Mouse (Mus musculus) brain, embryonic 18.5 days (tissue): ENCODE results near the gene Arhgef3.
A peak's percentile ranks its signal among the peaks of the same experiment; 100 is the strongest.

Experiments used
- DNase-seq: peaks from one replicate; pipeline ENCODE4 v3.0.0-alpha.2; 2012; ENCODE audit warnings: low read depth, low spot score

The Arhgef3 gene

GRCm38 (mm10) chr14:27378669-27379068, 264.0 kb downstream of the Arhgef3 start:
- DNase-seq, result no peak

DNA sequence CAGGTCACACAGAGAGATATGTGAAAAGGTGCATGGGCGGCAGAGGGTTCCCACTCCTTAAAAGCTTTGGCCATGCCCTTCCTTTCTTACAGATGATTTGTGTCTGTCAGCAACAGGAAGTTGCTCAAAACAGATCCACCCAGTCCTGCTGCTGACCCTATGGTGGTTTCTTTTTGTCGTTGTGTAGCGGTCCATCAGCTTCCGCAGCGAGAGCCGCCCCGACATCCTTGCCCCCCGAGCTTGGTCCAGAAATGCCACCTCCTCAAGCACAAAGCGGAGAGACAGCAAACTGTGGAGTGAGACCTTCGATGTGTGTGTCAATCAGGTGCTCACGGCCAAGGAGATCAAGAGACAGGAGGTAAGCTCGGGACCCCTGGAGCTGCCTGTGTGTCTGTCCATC, 264.7 kb downstream of the Arhgef3 start:
- DNase-seq, result no peak

GRCm38 (mm10) chr14:27381459-27381858, 266.8 kb downstream of the Arhgef3 start:
- DNase-seq, result no peak

DNA sequence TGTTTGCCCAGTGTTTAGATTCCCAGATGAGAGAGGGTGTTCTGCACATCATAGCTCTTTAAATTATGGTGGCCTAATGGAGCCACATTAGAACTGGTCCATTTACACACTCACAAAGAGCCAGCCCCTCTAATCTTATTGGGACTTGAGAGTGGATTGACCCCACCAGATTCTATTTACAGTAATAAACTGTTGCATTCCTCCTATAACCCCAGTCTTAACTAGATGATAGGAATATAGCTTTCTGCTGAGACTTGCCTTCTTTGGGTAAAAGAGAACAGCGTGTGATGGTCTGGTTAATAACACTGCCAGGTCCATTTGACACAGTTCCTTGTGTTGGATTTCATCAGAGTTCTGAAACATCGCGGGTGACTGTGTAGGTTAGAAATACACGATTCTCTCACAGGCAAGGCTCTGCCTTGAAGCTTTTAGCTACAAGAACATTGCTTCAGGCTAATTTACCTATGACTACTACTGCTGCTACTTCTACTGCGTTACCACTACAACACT, 268.7 kb downstream of the Arhgef3 start:
- DNase-seq, result no peak

- no peak for DNase-seq
These were observed 269.4 kb downstream of the Arhgef3 start for GRCm38 (mm10) chr14:27384143-27384542.

DNA sequence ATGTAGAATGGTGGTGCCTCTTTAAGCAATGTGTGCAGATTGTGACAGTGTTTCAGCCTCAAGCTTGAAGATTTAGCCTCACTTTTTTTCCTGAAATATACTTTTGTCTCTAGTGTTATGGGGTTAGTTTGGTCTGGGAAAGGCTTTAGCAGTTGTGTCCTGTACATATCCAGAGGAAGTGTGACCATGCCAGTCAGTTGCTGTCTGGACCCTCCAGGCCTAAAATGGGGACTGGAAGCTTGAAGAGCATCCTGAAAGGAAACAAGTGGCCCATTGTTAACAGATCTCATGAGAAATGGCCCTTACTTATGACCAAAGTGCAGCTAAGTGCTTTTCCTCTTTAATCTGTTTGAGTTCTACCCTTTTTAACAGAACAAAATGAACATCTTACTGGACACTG, 273.9 kb downstream of the Arhgef3 start:
- DNase-seq, result no peak

DNA sequence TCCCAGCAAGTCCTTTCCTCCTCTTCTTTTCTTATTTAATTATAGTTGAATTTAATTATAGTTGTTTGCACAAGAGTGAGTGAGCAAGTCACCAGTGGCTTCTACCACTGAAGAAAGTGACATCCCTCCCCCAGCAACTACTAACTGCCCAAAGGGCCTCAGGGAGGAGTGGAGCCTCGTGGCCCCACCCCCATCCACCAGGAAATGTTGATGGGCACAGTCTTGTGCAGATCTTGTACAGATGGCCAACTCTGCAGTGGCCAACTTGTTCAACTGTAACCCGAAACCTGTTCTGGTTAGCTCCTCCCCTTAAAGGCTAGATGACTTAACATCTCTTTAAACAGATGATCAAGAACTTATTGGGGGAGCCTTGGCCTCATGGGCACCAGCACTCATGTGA, 275.0 kb downstream of the Arhgef3 start:
- no peak for DNase-seq

GRCm38 (mm10) chr14:27390663-27391062, 276.0 kb downstream of the Arhgef3 start:
- DNase-seq, result no peak

DNA sequence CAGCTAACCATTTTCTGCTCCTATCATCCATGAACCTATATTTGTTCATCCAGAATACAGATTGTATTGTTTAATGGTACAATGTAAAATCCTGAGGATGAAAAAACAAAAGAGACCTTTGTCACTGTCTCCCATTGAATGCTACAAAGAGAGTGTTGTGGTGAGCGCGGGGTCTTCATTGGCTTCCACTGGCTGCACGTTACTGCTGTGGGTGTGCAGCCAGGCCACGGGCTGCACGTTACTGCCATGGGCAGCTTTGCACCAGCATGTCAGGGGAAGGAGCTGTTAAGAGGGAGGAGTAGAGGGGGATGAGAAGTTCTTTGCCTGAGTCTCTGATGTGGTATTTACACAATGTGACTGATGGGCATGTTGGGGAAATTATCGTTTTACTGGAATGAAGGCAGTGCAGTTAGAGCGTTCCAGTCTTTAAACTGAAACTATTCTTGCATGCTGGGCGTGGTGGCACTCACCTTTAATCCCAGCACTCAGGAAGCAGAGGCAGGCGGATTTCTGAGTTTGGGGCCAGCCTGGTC, 277.1 kb downstream of the Arhgef3 start:
- DNase-seq, result no peak

GRCm38 (mm10) chr14:27392660-27393059, 278.0 kb downstream of the Arhgef3 start:
- no peak for DNase-seq

DNA sequence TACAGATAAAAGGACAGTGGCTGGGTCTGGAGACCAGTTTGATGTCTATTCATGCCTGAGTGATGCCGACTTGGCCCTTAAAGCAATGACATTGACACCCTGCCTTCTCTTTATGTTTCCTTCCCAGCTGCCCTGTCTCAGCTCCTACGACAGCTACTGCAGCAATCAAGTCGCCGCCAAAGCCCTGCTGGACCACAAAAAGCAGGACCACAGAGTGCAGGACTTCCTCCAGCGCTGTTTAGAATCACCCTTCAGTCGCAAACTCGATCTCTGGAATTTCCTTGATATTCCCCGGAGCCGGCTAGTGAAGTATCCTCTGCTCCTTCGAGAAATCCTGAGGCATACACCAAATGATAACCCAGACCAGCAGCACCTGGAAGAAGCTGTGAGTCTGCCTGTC, 279.1 kb downstream of the Arhgef3 start:
- no peak for DNase-seq

- DNase-seq, result no peak
These were observed 281.7 kb downstream of the Arhgef3 start for GRCm38 (mm10) chr14:27396424-27396823.

DNA sequence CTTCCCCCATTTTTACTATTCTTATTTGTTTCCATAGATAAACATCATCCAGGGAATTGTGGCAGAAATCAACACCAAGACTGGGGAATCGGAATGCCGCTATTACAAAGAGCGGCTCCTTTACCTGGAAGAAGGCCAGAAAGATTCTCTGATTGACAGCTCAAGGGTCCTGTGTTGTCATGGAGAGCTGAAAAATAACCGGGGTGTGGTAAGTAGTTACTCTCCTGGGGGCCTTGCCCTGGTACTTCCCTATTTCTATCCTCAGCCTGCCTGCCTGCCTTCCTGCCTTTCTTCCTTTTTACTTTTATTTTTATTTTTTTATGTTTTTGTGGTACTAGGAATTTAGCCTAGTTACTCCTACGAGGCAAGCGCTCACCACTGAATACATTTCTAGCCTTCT, 282.8 kb downstream of the Arhgef3 start:
- DNase-seq, result no peak

DNA sequence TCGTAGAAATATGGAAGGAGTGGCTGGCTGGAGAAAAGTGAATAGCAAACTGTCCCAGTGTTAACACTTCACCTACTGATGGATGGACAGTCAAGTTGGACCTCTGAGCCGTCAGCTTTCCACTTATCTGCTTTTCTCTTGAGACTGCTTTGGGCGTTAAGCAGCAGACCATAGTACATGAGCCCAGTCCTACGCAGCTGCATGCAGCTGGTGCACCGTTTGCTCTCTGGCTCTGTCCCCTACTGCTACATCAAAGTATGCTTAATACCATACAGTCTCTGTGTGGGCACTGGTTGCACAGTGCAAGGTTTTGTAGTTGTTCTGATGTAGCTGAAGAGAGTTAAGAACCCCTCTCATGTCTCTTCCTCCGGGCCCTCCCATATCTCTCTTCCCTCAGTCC, 285.8 kb downstream of the Arhgef3 start:
- no peak for DNase-seq

DNA sequence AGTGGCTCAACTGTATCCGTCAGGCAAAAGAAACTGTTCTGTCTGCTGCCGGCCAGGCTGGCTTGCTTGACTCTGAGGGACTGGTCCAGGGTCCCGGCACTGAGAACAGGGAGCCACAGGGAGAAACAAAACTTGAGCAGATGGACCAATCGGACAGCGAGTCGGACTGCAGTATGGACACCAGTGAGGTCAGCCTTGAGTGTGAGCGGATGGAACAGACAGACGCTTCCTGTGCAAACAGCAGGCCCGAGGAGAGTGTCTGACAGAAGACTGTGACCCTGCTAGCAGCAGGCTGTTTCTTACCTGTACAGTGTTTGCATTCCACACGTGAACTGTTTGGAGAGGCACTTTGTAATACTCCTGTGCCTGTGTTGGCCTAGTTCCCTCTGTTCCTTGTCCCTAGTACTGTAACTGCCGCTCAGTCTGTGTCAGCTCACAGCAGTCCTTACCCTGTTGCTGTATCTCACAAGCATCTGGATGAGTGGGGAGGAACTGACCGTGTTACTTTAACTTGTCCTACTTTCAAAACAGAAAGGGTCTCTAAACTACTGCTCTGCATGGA, 287.1 kb downstream of the Arhgef3 start:
- no peak for DNase-seq

DNA sequence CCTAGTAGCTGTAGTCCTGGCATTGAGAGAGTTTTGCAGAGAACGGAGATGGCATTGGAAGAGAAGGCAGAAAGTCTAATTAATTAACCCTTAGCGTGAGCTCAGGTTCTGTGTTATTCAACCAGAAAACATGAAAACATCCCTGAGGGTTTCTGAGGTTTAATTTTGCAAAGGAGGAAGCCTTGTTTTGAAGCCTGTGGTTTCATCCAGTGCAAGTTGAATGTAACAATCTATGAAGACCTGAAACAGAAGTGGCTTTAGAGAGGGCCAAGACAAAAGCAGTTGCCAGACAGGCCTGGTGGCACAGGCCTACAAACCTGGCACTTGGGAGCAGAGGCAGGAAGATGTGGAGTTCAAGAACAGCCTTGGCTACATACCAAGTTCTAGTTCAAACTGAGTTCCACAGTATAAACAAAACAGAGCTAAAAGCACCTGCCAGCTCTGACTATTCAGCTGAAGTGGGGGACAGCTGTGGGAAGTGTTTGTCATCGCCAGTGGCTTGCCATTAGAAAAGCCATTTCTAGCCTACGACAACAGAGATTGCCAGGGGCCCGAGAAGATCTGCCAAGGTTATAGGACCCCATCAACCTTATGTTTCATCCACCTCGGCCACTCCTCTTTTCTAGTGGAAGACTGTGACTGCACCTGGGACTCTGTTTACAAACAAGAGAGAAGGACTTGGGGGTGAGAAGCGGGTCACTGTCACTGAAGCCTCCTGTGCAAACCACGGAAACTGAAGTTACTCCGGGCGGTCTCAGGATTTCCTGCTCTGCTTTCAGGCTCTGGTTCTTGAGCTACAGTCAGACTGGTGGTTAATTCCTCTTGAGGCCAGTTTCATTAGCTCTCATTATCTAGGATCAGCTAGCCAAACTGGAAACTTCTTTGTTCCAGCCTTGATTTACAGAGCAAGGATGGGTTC, 287.9 kb downstream of the Arhgef3 start:
- no peak for DNase-seq

DNA sequence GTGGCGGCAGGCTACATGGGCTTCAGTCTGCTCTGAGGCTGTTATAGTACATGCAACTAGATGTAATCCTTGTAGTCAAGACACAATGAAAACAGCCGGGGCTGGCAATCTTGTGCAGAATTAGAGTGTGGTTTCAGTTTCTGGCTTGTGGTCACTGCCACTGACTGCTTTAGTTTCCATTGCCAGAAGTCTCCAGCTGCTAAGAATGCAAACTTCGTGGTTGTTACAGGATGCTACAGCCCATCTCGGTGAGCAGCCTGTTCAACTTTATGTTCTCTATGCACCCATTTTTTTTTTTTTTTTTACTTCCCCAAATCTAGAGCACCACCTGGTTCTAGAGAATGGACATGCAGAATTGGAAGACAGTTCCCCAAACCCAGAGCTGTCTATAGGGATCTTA, 290.8 kb downstream of the Arhgef3 start:
- no peak for DNase-seq

- no peak for DNase-seq
These were observed 291.2 kb downstream of the Arhgef3 start for GRCm38 (mm10) chr14:27405947-27406346.

GRCm38 (mm10) chr14:27408240-27408639, 293.5 kb downstream of the Arhgef3 start:
- no peak for DNase-seq

GRCm38 (mm10) chr14:27409662-27410061, 295.0 kb downstream of the Arhgef3 start:
- no peak for DNase-seq

DNA sequence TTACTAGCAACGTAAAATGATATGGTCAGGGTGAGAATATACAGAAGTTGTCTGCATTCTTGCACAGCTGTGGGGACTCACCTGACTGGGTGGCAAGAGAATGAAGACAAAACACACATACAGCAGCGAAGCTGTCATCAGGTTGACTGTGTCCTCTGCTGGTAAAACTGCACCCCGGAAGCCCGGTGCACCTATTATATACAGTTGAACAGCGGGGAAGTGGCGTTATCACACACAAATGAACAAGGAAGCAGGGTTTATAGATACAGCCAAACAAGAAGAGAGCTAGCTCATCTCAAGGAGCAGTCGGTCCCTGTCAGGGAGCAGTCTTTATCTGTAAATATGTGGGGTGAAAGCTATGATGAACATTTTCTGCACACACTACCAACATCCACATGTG, 296.8 kb downstream of the Arhgef3 start:
- no peak for DNase-seq

- DNase-seq, result no peak
These were observed 298.0 kb downstream of the Arhgef3 start for GRCm38 (mm10) chr14:27412699-27413098.

GRCm38 (mm10) chr14:27413961-27414360, 299.3 kb downstream of the Arhgef3 start:
- peak; percentile 14 for DNase-seq
